Mouse (Mus musculus): Measurements from ENCODE around the gene Pde6g.

Pde6g gene

GRCm38 (mm10) chr11:120422651-120423568 lies 30.4 kb downstream of the Pde6g start:
- 77% methylated on average over 13 of the region's 13 CpGs for WGBS

- WGBS: 100% methylated on average over 1 of the region's 1 CpGs
These were observed 34.7 kb downstream of the Pde6g start for GRCm38 (mm10) chr11:120418592-120418991.

- 86% methylated on average over 7 of the region's 7 CpGs for WGBS
These were observed 35.4 kb downstream of the Pde6g start for GRCm38 (mm10) chr11:120417852-120418251.

- 91% methylated on average over 9 of the region's 10 CpGs for WGBS
These were observed 39.7 kb downstream of the Pde6g start for GRCm38 (mm10) chr11:120413621-120414020.

GRCm38 (mm10) chr11:120406445-120406844 lies 46.9 kb downstream of the Pde6g start:
- WGBS: 67% methylated on average over 1 of the region's 1 CpGs

- WGBS: 90% methylated on average over 3 of the region's 3 CpGs
These were observed 47.4 kb downstream of the Pde6g start for GRCm38 (mm10) chr11:120405867-120406266.

GRCm38 (mm10) chr11:120404814-120405213 lies 48.5 kb downstream of the Pde6g start:
- 87% methylated on average over 1 of the region's 1 CpGs for WGBS

- WGBS: 89% methylated on average over 2 of the region's 2 CpGs
These were observed 54.0 kb downstream of the Pde6g start for GRCm38 (mm10) chr11:120399319-120399718.

Data from cerebral cortex, adult 2 months (tissue).